Mouse (Mus musculus): ENCODE measurements around the gene Elmo3.

DNA sequence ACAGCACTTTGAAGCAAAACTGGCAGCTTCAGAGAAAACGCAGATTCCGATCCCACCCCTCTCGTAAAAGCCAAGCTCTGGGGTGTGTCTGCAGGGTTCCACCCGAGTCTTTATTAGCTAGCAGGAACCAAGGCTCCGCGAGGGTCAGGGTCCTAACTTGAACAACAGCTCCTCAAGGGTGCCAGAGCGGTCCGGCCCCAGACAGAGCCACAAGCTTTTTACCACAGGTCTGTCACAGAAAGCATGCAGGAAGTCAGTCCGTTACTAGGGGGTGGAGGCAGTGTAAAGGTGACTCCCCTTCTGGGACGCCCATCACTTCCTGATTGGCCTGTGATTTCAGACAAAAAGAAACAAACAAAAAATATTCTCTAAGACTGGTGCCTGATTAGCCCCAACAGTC is 40.3 kb upstream of the Elmo3 start:
- TF ChIP-seq CTCF (IDR thresholded peaks at IDR 0.05; ENCODE audit: extremely low read depth, insufficient read length, insufficient replicate concordance, low read depth, low read length) (no peak), POLR2A (IDR thresholded peaks at IDR 0.05; ENCODE audit: low read depth, low read length) (no peak; the same call in 1 of the 2 replicates)

Data from small intestine, adult 2 months (tissue).